Mouse (Mus musculus): Measurements from ENCODE around the gene Gm47985.

Gene Gm47985

GRCm38 (mm10) chr1:151219045-151219444 is 36.7 kb downstream of the Gm47985 start:
- no peak for DNase-seq (ENCODE audit: extremely low spot score)

DNA sequence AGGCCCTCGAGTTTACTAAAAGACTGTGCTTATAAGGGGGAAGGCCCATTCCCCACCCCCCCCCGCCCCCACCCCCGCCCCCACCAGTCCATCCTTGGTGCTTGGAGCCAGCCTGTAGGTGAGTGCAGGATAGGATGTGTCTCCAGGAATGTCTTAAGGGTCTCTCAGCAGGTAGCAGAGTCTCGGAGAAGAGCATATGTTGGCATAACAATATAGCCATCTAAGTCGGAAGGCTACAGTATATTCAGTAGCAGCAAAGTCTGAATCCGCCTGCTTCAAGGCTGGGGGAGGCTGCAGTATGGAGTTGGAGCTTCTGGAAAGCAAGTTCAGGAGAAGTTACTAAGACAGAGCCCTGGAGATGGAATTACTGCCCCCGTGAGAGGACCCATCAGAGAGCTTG is 37.8 kb downstream of the Gm47985 start:
- no peak for DNase-seq (ENCODE audit: extremely low spot score)

DNA sequence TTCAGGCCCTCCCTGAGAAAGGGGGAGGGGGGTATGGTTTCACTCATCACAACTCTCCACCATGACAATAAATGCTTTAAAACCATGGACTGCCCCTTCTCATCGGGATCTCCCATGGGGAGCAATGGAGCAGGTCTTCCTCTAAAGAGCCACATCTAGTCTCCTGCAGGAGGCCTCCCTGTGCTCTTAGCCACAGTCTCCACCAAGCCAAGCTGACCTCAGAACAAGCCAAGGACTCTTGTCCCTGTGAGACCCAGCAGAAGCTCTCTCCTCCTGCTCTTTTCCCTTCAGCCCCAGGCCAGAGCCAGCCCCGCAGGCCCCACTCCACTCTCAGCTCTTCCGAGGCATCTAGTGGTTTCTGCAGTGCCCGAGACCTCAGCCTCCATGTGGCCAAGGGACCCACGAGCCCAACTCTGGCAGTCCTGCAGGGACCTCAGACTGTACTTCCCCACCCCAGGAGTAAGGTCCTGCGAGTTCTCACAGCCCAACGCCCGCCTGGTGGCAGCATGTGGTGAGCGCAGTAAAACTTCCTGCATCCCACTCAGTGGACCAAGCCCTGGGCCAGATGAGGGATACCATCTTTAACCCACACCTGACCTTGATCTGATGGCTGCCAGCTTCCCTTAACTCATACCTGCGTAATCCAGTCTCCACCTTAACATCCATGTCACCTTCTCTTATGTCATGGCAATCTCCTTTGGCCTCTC is 40.4 kb downstream of the Gm47985 start:
- DNase-seq (ENCODE audit: extremely low spot score): no peak

DNA sequence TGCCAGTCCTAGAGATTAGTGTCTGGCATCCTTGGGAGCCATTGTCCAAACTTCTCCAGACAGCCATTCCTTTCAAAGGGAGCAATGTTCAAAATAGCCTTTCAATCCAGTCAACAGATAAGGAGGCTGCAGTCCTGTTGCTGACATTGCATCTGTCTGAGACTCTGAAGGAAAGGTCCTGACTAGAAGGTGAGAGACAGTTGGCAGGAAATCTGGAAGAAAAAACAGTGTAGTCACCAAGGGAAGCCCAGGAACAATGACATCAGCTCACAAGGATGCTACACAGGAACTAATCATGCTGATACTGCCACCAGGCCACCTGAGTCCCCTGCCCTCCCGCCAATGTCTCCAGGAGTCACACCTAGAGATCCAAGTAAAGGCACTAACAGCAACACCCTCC is 41.0 kb downstream of the Gm47985 start:
- DNase-seq (ENCODE audit: extremely low spot score): no peak

DNA sequence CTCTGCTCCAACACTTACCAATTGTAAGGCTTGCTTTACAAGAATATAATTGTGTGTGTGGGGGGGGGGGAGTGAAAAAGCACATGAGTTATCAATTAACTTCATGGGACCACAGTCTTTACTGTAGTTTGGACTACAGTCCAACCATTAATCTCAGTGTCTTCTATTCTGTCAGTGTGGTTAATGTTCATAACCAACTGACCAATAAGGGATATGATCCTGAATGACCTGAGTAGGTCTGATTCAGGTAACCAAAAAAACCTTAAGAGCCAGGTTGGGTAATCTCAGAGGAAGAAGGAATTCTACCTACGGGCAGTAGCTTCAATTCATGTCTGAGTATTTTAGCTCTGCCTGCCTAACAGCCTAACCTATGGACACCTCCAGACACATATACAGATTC is 42.2 kb downstream of the Gm47985 start:
- no peak for DNase-seq (ENCODE audit: extremely low spot score)

- DNase-seq (ENCODE audit: extremely low spot score): no peak
Observed at GRCm38 (mm10) chr1:151227506-151227905, 45.2 kb downstream of the Gm47985 start.

- DNase-seq (ENCODE audit: extremely low spot score): no peak
Observed at GRCm38 (mm10) chr1:151228320-151228989, 46.1 kb downstream of the Gm47985 start.

DNA sequence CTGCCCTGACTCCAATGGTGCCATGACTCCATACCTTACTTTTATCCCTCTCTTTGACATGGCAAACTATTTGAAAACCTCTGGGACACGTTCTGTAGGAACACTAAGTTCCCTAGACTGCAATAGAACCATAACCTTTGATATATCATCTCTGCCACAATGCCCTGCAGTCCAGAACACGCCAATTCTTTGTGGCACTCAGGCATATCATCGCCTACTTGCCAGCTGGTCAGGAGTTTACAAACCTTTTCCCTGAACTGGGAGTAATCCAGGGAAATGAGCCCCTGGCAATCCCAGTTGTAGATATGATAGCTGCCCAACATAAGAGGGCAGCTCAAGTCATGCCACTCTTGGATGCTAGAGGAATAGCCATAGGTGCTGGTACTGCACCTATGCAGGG is 50.0 kb downstream of the Gm47985 start:
- DNase-seq (ENCODE audit: extremely low spot score): no peak

DNA sequence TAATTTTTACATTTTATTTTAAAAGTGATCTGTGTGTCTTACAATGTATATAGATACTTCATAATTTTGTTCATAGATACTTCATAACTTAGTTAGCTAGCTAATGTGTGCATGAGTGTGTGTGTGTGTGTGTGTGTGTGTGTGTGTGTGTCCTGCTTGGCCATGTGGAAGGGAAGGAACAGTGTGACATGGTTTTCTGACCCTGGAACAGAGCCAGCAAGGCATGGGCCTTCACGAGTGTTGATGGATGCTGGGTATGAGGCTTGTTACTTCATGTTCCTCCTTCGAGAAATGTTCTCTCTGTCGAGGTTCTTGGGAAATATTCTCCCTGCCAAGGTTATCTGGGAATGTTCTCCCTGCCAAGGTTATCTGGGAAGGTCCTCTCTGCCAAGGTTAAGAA is 51.4 kb downstream of the Gm47985 start:
- DNase-seq (ENCODE audit: extremely low spot score): no peak
